Mouse (Mus musculus): ENCODE results near the gene Tbc1d7. TPM values are rescaled to one million over a fixed set of nuclear protein-coding genes. Genes with fewer than 3 reads are reported as not detected.

Tbc1d7 gene
- polyA plus RNA-seq, 1 experiment from 2014 or later: 10.5 TPM

Other genes starting within 250 kb of the Tbc1d7 start
- 0.07 to 0.46 TPM (median 0.28 TPM) in 3 replicates for gene Gfod1, start 132.7 kb upstream of the Tbc1d7 start, polyA plus RNA-seq (2018)
- 4.2 to 6.8 TPM (median 4.5 TPM) in 3 replicates for gene Sirt5, start 194.0 kb upstream of the Tbc1d7 start, polyA plus RNA-seq (2018)
- 65.3 to 94.3 TPM (median 93.9 TPM) in 3 replicates for gene Nol7, start 226.9 kb upstream of the Tbc1d7 start, polyA plus RNA-seq (2018)